In genomic region chr9:106884306-106884705, GRCm38 (mm10) we compare ENCODE assay signal across 8 mouse cellular contexts. TPM values are rescaled to one million over a fixed set of nuclear protein-coding genes. Genes with fewer than 3 reads are reported as not detected.
DNase-seq lines count a peak whose midpoint lies in the region; ATAC-seq lines count a peak whose summit lies in the region.

No protein-coding gene starts in this region.

- no peaks in the 10 kb centered on the region for H3K9me3 ChIP-seq in hindbrain, embryonic 13.5 days
- H3K9me3 ChIP-seq in midbrain, embryonic 15.5 days, result no peaks in the 10 kb centered on the region

- no peak overlapping the region for H3K27ac ChIP-seq in hindbrain, embryonic 13.5 days
- no peak overlapping the region for H3K27ac ChIP-seq in midbrain, embryonic 15.5 days

- peaks cover 72% of the 10 kb centered on the region for H3K4me1 ChIP-seq in hindbrain, embryonic 13.5 days (replicated peaks)
- peaks cover 61% of the 10 kb centered on the region for H3K4me1 ChIP-seq in midbrain, embryonic 15.5 days

- H3K4me3 ChIP-seq in hindbrain, embryonic 13.5 days, result peak overlapping the region; percentile 94
- peak overlapping the region; percentile 92 for H3K4me3 ChIP-seq in midbrain, embryonic 15.5 days

- H3K27me3 ChIP-seq in hindbrain, embryonic 13.5 days, result no peaks in the 10 kb centered on the region
- no peaks in the 10 kb centered on the region for H3K27me3 ChIP-seq in midbrain, embryonic 15.5 days (replicated peaks)

- peaks cover 63% of the 10 kb centered on the region for H3K36me3 ChIP-seq in hindbrain, embryonic 13.5 days
- peaks cover 31% of the 10 kb centered on the region for H3K36me3 ChIP-seq in midbrain, embryonic 15.5 days (replicated peaks)

- peak overlapping the region; percentile 99 for H3K9ac ChIP-seq in hindbrain, embryonic 13.5 days
- peak overlapping the region; percentile 94 for H3K9ac ChIP-seq in midbrain, embryonic 15.5 days

- peak overlapping the region; percentile 99 for H3K4me2 ChIP-seq in hindbrain, embryonic 13.5 days
- H3K4me2 ChIP-seq in midbrain, embryonic 15.5 days, result peak overlapping the region; percentile 95

- no peak for ATAC-seq in hindbrain, embryonic 13.5 days (ENCODE audit: low FRiP score)
- no peak for ATAC-seq in midbrain, embryonic 15.5 days (replicated peaks)
- no peak for ATAC-seq in monocyte, adult 5-6 weeks (replicated peaks; ENCODE audit: insufficient number of reproducible peaks, low FRiP score, low TSS enrichment, poor library complexity, severe bottlenecking)

- peak; percentile 40 for DNase-seq in cerebellum, adult 9-11 months
- DNase-seq in cerebellum, adult 8-10 months, result no peak
- peak; percentile 20 for DNase-seq in right cerebral cortex, postnatal 25 days
- no peak for DNase-seq in right cerebral cortex, postnatal 14 days
- DNase-seq in frontal cortex, postnatal 25 days (ENCODE audit: low spot score in 2 of 2), result no peak

- WGBS in hindbrain, embryonic 13.5 days, result 34% methylated on average over 16 of the region's 16 CpGs
- WGBS in midbrain, embryonic 15.5 days, result 43% methylated on average over 16 of the region's 16 CpGs

RNA-seq across cellular contexts. Expression of gene Rbm15b, which starts 2.9 kb away (rescaled TPM):
- 14.2 and 16.5 TPM in 2 replicates for polyA plus RNA-seq in hindbrain, embryonic 13.5 days (2015; fragmentation: Nextera tagmentation; extraction: Ambion mirVana)
- polyA plus RNA-seq in midbrain, embryonic 15.5 days (2015; fragmentation: Nextera tagmentation; extraction: Ambion mirVana), result 17.1 and 21.8 TPM in 2 replicates
- total RNA-seq in monocyte, adult 5-6 weeks (2017), result 20.9 to 43.6 TPM (median 26.8 TPM) in 3 replicates

RNA-seq across cellular contexts. Expression of gene Manf, which starts 7.5 kb away (rescaled TPM):
- 174 and 190 TPM in 2 replicates for polyA plus RNA-seq in hindbrain, embryonic 13.5 days (2015; fragmentation: Nextera tagmentation; extraction: Ambion mirVana)
- 168 TPM in 2 replicates for polyA plus RNA-seq in midbrain, embryonic 15.5 days (2015; fragmentation: Nextera tagmentation; extraction: Ambion mirVana)
- 86.3 to 113 TPM (median 87.6 TPM) in 3 replicates for total RNA-seq in monocyte, adult 5-6 weeks (2017)

Comparison
In these comparisons a context has a peak if more than half of its experiments do, and no peak if none do; other contexts are left out.
1. DNase-seq: peak in cerebellum, adult 9-11 months (single experiment) and right cerebral cortex, postnatal 25 days (single experiment); none in cerebellum, adult 8-10 months (single experiment), right cerebral cortex, postnatal 14 days (single experiment) and frontal cortex, postnatal 25 days (0 of 2).